Mouse (Mus musculus) neural tube, embryonic 12.5 days (tissue): ENCODE results near the gene Prickle1. TPM values are rescaled to one million over a fixed set of nuclear protein-coding genes. Genes with fewer than 3 reads are reported as not detected.

Experiments used
- ATAC-seq: fragments of 200-750 bp; cut with Nextera tagmentation; 2 replicates; pipeline ENCODE4 v1.8.0; 2017; ENCODE audit warnings: low read depth, mild to moderate bottlenecking, moderate TSS enrichment, moderate library complexity; ENCODE audit not compliant: low FRiP score
- H3K27ac ChIP-seq: fragments of 300-500 bp; sonication (generic); 2 replicates; pipeline ENCODE4 v1.5.1; 2016
- H3K27me3 ChIP-seq: fragments of 300-500 bp; sonication (generic); replicated peaks from 2 replicates; pipeline ENCODE4 v1.6.1; 2016; ENCODE audit warnings: mild to moderate bottlenecking
- H3K36me3 ChIP-seq: fragments of 300-500 bp; sonication (generic); 2 replicates; pipeline ENCODE4 v1.6.1; 2016; ENCODE audit warnings: mild to moderate bottlenecking
- H3K4me1 ChIP-seq: fragments of 300-500 bp; sonication (generic); 2 replicates; pipeline ENCODE4 v1.6.1; 2016
- H3K4me2 ChIP-seq: fragments of 300-500 bp; sonication (generic); replicated peaks from 2 replicates; pipeline ENCODE4 v1.6.1; 2016; ENCODE audit warnings: mild to moderate bottlenecking
- H3K4me3 ChIP-seq: fragments of 300-500 bp; sonication (generic); 2 replicates; pipeline ENCODE4 v1.5.1; 2016
- H3K9ac ChIP-seq: fragments of 300-500 bp; sonication (generic); 2 replicates; pipeline ENCODE4 v1.6.1; 2016; ENCODE audit warnings: mild to moderate bottlenecking
- H3K9me3 ChIP-seq: fragments of 300-500 bp; sonication (generic); 2 replicates; pipeline ENCODE4 v1.6.1; 2016; ENCODE audit warnings: mild to moderate bottlenecking
- whole genome bisulfite sequencing: fragments of 180-500 bp; shearing (Covaris S2); methylation state at CpG from one replicate; pipeline ENCODE4 v1.1.7; 2016; 5-methylcytosine and 5-hydroxymethylcytosine counted together
- polyA plus RNA-seq: library from polyadenylated mRNA; unstranded; fragments of >200 nt; fragmentation: Nextera tagmentation; extraction: Ambion mirVana; gene quantifications from 2 replicates; pipeline ENCODE4 v1.2.1, GENCODE M21; 2016

Prickle1 gene
- polyA plus RNA-seq, 1 experiment from 2014 or later: 19.2 TPM

DNA sequence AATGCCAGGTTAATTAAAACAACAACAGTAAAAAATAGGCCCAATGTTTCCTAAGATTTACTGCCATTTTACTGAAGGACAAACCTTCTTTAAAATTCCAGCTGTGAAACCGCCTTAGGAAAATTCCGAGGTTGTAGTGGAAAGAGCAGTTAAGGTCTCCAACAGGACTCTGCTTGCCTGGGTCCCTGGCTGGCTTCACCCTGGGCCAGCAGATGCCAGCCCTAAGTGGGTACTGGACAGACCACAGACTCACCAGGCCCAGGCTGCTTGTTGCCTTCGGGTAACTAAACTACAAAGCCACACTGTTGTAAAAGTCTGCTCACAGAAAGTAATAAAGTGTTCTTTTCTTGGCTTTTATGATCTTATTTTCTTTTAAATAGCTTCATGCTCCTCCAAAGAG, 26.8 kb downstream of the Prickle1 start:
- no peaks in the 10 kb centered on the region for H3K9me3 ChIP-seq
- H3K9ac ChIP-seq: no peak overlapping the region
- no peak overlapping the region for H3K27ac ChIP-seq
- no peak overlapping the region for H3K4me3 ChIP-seq
- no peak for ATAC-seq
- H3K27me3 ChIP-seq: no peaks in the 10 kb centered on the region
- 12% methylated on average over 3 of the region's 3 CpGs for WGBS
- peaks cover 9% of the 10 kb centered on the region for H3K4me1 ChIP-seq
- no peaks in the 10 kb centered on the region for H3K36me3 ChIP-seq
- H3K4me2 ChIP-seq: no peak overlapping the region

- WGBS: 74% methylated on average over 14 of the region's 14 CpGs
- Histone ChIP-seq H3K27me3 (no peaks in the 10 kb centered on the region), H3K9ac (no peak overlapping the region), H3K4me2 (no peak overlapping the region), H3K36me3 (no peaks in the 10 kb centered on the region), H3K27ac (no peak overlapping the region), H3K4me3 (no peak overlapping the region), H3K9me3 (no peaks in the 10 kb centered on the region), H3K4me1 (peaks cover 14% of the 10 kb centered on the region)
- no peak for ATAC-seq
Observed at GRCm38 (mm10) chr15:93567546-93568307, 28.0 kb downstream of the Prickle1 start.

DNA sequence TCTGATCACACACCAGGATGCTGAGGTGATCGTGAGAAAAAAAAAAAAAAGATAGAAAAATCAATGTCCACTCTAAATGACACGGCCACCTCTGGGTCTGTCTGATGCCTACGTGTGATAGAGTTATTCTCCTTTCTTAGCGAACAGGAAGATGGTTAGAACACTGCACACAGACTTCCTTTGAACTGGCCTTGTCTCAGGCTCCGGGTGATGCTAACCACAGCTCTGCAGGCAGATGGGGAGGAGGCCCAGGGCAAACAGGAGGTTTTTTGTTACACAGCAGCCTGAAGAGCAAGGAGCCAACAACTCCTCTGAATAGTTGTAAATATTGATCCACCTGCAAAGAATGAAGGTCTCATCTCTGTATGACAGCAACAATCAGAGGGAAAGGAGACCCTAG, 32.2 kb downstream of the Prickle1 start:
- Histone ChIP-seq H3K9me3 (no peaks in the 10 kb centered on the region), H3K4me1 (peaks cover 11% of the 10 kb centered on the region; the same call in 1 of the 2 replicates), H3K27ac (no peak overlapping the region), H3K9ac (no peak overlapping the region), H3K4me3 (no peak overlapping the region), H3K27me3 (no peaks in the 10 kb centered on the region), H3K4me2 (no peak overlapping the region), H3K36me3 (no peaks in the 10 kb centered on the region)
- ATAC-seq: no peak
- whole genome bisulfite sequencing: 68% methylated on average over 5 of the region's 5 CpGs

GRCm38 (mm10) chr15:93561540-93561939, 34.2 kb downstream of the Prickle1 start:
- Histone ChIP-seq H3K27me3 (no peaks in the 10 kb centered on the region), H3K4me1 (peaks cover 4% of the 10 kb centered on the region; the same call in 1 of the 2 replicates), H3K27ac (no peak overlapping the region), H3K9me3 (no peaks in the 10 kb centered on the region), H3K4me2 (no peak overlapping the region), H3K9ac (no peak overlapping the region), H3K36me3 (no peaks in the 10 kb centered on the region), H3K4me3 (no peak overlapping the region)
- no peak for ATAC-seq
- WGBS: 84% methylated on average over 6 of the region's 6 CpGs

- no peaks in the 10 kb centered on the region for H3K4me1 ChIP-seq
- no peak for ATAC-seq
- no peak overlapping the region for H3K4me2 ChIP-seq
- H3K9ac ChIP-seq: no peak overlapping the region
- H3K27ac ChIP-seq: no peak overlapping the region
- H3K27me3 ChIP-seq: no peaks in the 10 kb centered on the region
- H3K4me3 ChIP-seq: no peak overlapping the region
- no peaks in the 10 kb centered on the region for H3K9me3 ChIP-seq
- no peaks in the 10 kb centered on the region for H3K36me3 ChIP-seq
- WGBS: 92% methylated on average over 12 of the region's 12 CpGs
Observed at GRCm38 (mm10) chr15:93558421-93558820, 37.3 kb downstream of the Prickle1 start.

DNA sequence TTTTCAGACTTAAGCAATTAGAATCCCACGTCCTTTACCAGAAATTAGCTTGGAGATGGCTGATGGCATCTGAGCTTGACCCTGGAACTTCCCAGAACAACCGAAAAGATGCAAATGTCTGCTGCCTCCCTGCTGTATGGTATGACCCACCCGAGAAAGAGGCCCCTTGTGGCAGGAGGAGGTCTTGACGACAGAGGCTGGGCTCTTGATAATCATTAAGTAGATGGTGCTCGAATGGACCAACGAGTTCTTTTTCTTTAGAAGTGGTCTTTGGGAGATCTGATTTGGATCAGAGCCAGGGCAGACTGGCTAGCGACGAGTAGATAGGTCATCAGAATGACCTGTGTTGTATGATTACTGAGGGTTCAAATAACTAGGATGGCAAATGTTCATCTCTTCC, 40.0 kb downstream of the Prickle1 start:
- no peak for ATAC-seq
- H3K36me3 ChIP-seq: no peaks in the 10 kb centered on the region
- no peaks in the 10 kb centered on the region for H3K9me3 ChIP-seq
- no peak overlapping the region for H3K4me3 ChIP-seq
- no peak overlapping the region for H3K4me2 ChIP-seq
- H3K27me3 ChIP-seq: no peaks in the 10 kb centered on the region
- H3K9ac ChIP-seq: no peak overlapping the region
- WGBS: 75% methylated on average over 8 of the region's 8 CpGs
- H3K4me1 ChIP-seq: peaks cover 5% of the 10 kb centered on the region; the same call in 1 of the 2 replicates
- H3K27ac ChIP-seq: no peak overlapping the region

DNA sequence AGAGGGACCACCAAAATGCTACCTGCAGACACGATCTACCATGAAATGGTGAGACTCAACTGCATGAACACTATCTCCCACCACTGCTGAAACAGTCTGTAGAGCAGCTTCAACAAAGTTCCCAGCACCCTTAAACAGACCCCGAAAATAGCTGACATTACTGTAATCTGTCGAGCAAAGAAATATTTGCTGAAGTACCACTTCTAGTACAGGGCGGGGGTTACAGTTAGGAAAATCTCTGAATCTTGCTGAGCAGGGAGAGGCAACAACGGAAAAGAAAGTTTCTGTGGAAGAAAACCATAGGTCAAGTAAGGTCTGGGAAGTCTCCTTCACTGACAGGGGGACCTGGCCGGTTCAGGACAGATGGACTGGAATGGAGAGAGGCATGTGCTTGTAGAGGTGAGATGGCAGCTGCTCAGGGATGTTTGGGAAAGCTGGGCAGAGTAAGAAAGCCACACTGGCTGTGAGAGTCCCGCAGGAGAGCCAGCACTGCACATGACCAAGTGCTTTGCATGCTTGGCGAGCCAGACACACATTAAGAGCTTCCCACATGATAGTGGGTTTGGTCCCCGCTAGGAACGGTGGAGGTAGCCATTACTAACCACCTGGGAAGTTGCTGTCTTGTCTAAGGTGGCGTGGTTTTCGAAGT, 41.4 kb downstream of the Prickle1 start:
- peaks cover 5% of the 10 kb centered on the region; the same call in 1 of the 2 replicates for H3K4me1 ChIP-seq
- H3K9me3 ChIP-seq: no peaks in the 10 kb centered on the region
- no peak overlapping the region for H3K4me3 ChIP-seq
- no peak overlapping the region for H3K27ac ChIP-seq
- H3K36me3 ChIP-seq: no peaks in the 10 kb centered on the region
- no peak for ATAC-seq
- H3K9ac ChIP-seq: no peak overlapping the region
- WGBS: 85% methylated on average over 12 of the region's 12 CpGs
- no peak overlapping the region for H3K4me2 ChIP-seq
- no peaks in the 10 kb centered on the region for H3K27me3 ChIP-seq

GRCm38 (mm10) chr15:93552169-93552568, 43.5 kb downstream of the Prickle1 start:
- peak; percentile 53; the same call in 1 of the 2 replicates for ATAC-seq
- Histone ChIP-seq H3K9ac (no peak overlapping the region), H3K4me2 (peak overlapping the region; percentile 15; the same call in 1 of the 2 replicates), H3K4me3 (no peak overlapping the region), H3K4me1 (peaks cover 5% of the 10 kb centered on the region; the same call in 1 of the 2 replicates), H3K27me3 (no peaks in the 10 kb centered on the region), H3K36me3 (no peaks in the 10 kb centered on the region), H3K27ac (no peak overlapping the region), H3K9me3 (no peaks in the 10 kb centered on the region)
- WGBS: 2% methylated on average over 9 of the region's 9 CpGs

DNA sequence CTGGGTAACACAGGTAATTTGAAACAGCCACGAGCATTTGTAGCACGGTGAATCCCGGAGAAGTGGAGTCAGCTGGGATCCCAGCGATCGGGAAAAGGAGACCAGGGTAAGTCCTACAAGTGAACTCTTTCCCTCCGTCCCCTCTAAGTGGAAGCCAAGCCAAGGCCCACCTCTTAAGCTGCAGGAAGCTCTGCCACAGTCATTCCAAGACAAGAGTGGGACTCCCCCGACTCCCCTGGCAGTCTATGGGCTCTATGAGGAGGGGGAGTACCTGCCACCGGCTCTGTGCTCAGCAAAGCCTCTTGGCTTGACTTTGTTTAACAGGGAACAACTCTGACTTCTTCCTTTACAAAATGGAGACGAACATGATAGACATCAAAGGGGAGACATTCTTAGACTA, 47.4 kb downstream of the Prickle1 start:
- no peaks in the 10 kb centered on the region for H3K36me3 ChIP-seq
- H3K27me3 ChIP-seq: no peaks in the 10 kb centered on the region
- H3K4me1 ChIP-seq: peaks cover 5% of the 10 kb centered on the region; the same call in 1 of the 2 replicates
- H3K9me3 ChIP-seq: no peaks in the 10 kb centered on the region
- no peak overlapping the region for H3K4me2 ChIP-seq
- no peak for ATAC-seq
- no peak overlapping the region for H3K9ac ChIP-seq
- H3K27ac ChIP-seq: no peak overlapping the region
- 85% methylated on average over 9 of the region's 9 CpGs for WGBS
- no peak overlapping the region for H3K4me3 ChIP-seq

GRCm38 (mm10) chr15:93539415-93539814, 56.3 kb downstream of the Prickle1 start:
- no peak for ATAC-seq
- 44% methylated on average over 3 of the region's 3 CpGs for WGBS
- no peaks in the 10 kb centered on the region for H3K27me3 ChIP-seq
- no peaks in the 10 kb centered on the region for H3K9me3 ChIP-seq
- H3K4me1 ChIP-seq: 0 out of 2 replicates have a peak, but pooled peaks cover 6% of the 10 kb centered on the region
- no peak overlapping the region for H3K9ac ChIP-seq
- no peak overlapping the region for H3K27ac ChIP-seq
- no peak overlapping the region for H3K4me2 ChIP-seq
- no peaks in the 10 kb centered on the region for H3K36me3 ChIP-seq
- H3K4me3 ChIP-seq: no peak overlapping the region

DNA sequence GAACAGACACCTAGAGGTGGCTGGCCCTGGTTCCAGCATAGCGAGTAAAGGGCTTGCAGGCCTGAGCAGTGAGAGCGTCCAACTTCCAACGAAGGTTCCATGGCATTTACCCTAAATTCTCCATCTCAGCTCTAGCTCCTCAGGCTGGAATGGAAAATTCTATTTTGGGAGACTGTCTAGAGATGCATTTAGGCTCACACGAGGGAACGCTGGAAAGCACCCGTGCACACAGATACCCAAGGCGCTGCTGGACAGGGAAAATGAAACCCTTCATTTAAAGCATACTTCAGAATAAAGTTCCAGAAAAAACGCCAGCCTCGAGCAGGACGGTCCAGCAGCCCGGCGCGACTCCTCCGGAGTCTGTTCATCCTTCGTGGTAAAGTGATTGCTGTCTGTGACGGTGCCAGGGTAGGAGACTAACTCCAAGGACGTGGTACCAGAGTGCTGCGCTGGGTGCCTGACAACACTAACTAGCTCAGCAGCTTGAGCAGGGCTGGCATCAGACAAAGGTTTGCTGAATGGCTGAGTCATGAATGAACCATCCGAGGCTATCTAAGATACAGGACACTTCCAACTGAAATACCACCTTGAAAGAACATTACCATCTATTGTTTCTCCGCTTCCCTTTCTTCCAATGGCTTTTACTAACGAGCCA, 57.0 kb downstream of the Prickle1 start:
- WGBS: 79% methylated on average over 21 of the region's 21 CpGs

GRCm38 (mm10) chr15:93537745-93538144, 57.9 kb downstream of the Prickle1 start:
- Histone ChIP-seq H3K4me2 (no peak overlapping the region), H3K27me3 (no peaks in the 10 kb centered on the region), H3K4me1 (0 out of 2 replicates have a peak, but pooled peaks cover 6% of the 10 kb centered on the region), H3K27ac (no peak overlapping the region), H3K9ac (no peak overlapping the region), H3K36me3 (no peaks in the 10 kb centered on the region), H3K4me3 (no peak overlapping the region), H3K9me3 (no peaks in the 10 kb centered on the region)
- WGBS: 78% methylated on average over 7 of the region's 7 CpGs
- ATAC-seq: no peak

More for the DNA sequence above, 57.0 kb downstream of the Prickle1 start:
- 0 out of 2 replicates have a peak, but pooled peaks cover 6% of the 10 kb centered on the region for H3K4me1 ChIP-seq
- no peaks in the 10 kb centered on the region for H3K9me3 ChIP-seq
- H3K4me2 ChIP-seq: no peak overlapping the region
- no peak overlapping the region for H3K4me3 ChIP-seq
- no peak for ATAC-seq
- no peak overlapping the region for H3K27ac ChIP-seq
- no peak overlapping the region for H3K9ac ChIP-seq
- no peaks in the 10 kb centered on the region for H3K36me3 ChIP-seq
- H3K27me3 ChIP-seq: no peaks in the 10 kb centered on the region
